Mouse (Mus musculus): ENCODE results near the gene Cbarp.

DNA sequence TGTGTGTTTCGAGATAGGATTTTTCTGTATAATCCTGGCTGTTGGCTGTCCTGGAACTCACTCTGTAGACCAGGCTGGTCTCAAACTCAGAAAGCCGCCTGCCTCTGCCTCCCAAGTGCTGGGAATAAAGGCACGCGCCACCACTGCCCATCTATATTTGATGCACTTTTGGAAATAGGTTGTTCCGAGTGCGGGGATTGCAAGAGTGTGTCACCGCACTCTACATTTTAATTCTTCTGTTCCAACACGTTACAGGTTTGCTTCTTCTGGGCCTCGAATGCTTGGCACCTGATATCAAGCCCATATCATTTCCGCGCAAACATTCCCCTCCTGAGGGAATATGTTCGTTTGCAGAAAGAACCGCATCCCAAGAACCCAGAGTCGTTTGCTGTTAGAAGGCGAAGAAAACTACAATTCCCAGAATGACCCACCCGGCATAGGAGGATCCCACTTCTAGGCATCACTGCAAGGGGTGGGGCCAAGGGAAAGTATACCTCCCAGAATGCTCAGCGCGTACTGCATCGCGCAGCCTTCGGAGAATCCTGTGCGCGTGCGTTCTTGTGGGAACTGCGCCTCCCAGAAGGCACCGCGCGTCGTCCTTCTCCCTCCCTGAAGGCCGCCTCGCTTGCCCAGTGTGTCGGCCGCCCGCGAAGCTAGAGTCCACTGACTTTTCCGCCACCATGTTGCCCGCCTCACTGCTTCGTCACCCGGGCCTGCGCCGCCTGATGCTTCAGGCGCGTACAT is 1.3 kb upstream of the Cbarp start:
- TF ChIP-seq CTCF (IDR thresholded peaks at IDR 0.05; ENCODE audit: low read depth) (no peak), EP300 (IDR thresholded peaks at IDR 0.05; ENCODE audit: low read depth) (no peak)

Data from liver, embryonic 14.5 days (tissue).